Mouse (Mus musculus) stomach, postnatal 0 days (tissue): ENCODE results near the gene Lrrfip2. TPM values are rescaled to one million over a fixed set of nuclear protein-coding genes. Genes with fewer than 3 reads are reported as not detected.

ENCODE experiments used
- ATAC-seq: fragments of 200-750 bp; cut with Nextera tagmentation; 2 replicates; pipeline ENCODE4 v1.8.0; 2017; ENCODE audit not compliant: low FRiP score, low TSS enrichment
- DNase-seq: peaks from one replicate; pipeline ENCODE4 v3.0.0-alpha.2; 2016; ENCODE audit warnings: low spot score
- H3K27ac ChIP-seq: fragments of 300-500 bp; sonication (generic); replicated peaks from 2 replicates; pipeline ENCODE4 v1.5.1; 2014; ENCODE audit warnings: mild to moderate bottlenecking, control low read depth
- H3K27me3 ChIP-seq: fragments of 300-500 bp; sonication (generic); 2 replicates; pipeline ENCODE4 v1.6.1; 2014; ENCODE audit warnings: low read length; ENCODE audit not compliant: control insufficient read depth, insufficient read depth
- H3K36me3 ChIP-seq: fragments of 300-500 bp; sonication (generic); 2 replicates; pipeline ENCODE4 v1.6.1; 2014; ENCODE audit warnings: low read length, mixed read lengths; ENCODE audit not compliant: control insufficient read depth, insufficient read depth
- H3K4me1 ChIP-seq: fragments of 300-500 bp; sonication (generic); replicated peaks from 2 replicates; pipeline ENCODE4 v1.6.1; 2014; ENCODE audit warnings: antibody characterized with exemption; ENCODE audit not compliant: control insufficient read depth, insufficient read depth
- H3K4me2 ChIP-seq: fragments of 300-500 bp; sonication (generic); replicated peaks from 2 replicates; pipeline ENCODE4 v1.6.1; 2014; ENCODE audit warnings: low read depth, mild to moderate bottlenecking, control low read depth, moderate library complexity
- H3K4me3 ChIP-seq: fragments of 300-500 bp; sonication (generic); 2 replicates; pipeline ENCODE4 v1.5.1; 2014; ENCODE audit warnings: low read depth, low read length, control low read depth
- H3K9ac ChIP-seq: fragments of 300-500 bp; sonication (generic); 2 replicates; pipeline ENCODE4 v1.6.1; 2014; ENCODE audit warnings: mild to moderate bottlenecking, low read length, control low read depth, mixed read lengths
- H3K9me3 ChIP-seq: fragments of 300-500 bp; sonication (generic); 2 replicates; pipeline ENCODE4 v1.6.1; 2016; ENCODE audit warnings: low read length; ENCODE audit not compliant: control insufficient read depth
- CTCF ChIP-seq: IDR thresholded peaks from 2 replicates; pipeline ENCODE4 v1.5.1; 2016; ENCODE audit warnings: antibody characterized with exemption, low read depth, mild to moderate bottlenecking, moderate library complexity
- EP300 ChIP-seq: optimal IDR thresholded peaks from 2 replicates; pipeline ENCODE3; 2016; ENCODE audit warnings: antibody characterized with exemption
- WGBS: fragments of 180-500 bp; shearing (Covaris S2); extraction: QIAGEN DNeasy Blood & Tissue Kit; methylation state at CpG from one replicate; pipeline ENCODE4 v1.1.7; 2014; 5-methylcytosine and 5-hydroxymethylcytosine counted together
- polyA plus RNA-seq: library from polyadenylated mRNA; unstranded; fragments of >200 nt; fragmentation: Nextera tagmentation; extraction: Ambion mirVana; gene quantifications from 2 replicates; pipeline ENCODE4 v1.2.1, GENCODE M21; 2015

The Lrrfip2 gene
- polyA plus RNA-seq, 1 experiment from 2014 or later, result 34.1 TPM

DNA sequence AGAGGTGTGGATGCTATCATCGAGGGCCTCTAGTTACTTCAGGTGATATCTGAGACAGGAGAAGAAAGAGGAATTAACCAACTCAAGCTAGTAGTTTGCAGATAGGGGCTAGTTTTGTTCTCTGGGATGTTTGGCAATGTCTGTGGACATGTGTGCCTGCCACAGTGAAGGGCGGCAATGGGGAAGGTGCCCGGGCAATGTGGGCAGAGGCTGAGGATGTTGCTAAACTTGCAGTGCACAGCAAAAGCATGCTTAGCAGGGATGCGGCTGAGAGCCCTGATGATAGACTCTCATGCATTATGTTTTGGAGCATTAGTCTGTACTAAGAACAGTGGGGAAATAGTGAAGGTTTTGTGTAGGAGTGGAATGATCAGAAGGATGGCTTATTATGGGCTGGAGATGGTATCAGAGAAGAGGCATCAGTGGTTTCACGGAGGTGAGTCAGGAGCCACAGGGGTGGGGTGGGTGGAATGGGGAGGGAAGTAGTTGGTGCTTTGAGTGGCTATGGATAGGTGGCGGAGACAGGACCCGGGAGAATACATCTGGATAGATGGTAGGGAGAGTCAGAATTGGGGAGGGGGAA is 28.9 kb downstream of the Lrrfip2 start:
- 0 out of 2 replicates have a peak, but pooled peaks cover 4% of the 10 kb centered on the region for H3K4me1 ChIP-seq
- H3K27me3 ChIP-seq, result no peaks in the 10 kb centered on the region
- TF ChIP-seq CTCF, result no peak
- no peak for TF ChIP-seq EP300
- no peak overlapping the region for H3K4me2 ChIP-seq
- H3K36me3 ChIP-seq, result no peaks in the 10 kb centered on the region
- WGBS, result 78% methylated on average over 7 of the region's 7 CpGs
- no peak for ATAC-seq
- H3K9ac ChIP-seq, result no peak overlapping the region
- H3K9me3 ChIP-seq, result no peaks in the 10 kb centered on the region
- no peak for DNase-seq
- no peak overlapping the region for H3K4me3 ChIP-seq
- no peak overlapping the region for H3K27ac ChIP-seq

DNA sequence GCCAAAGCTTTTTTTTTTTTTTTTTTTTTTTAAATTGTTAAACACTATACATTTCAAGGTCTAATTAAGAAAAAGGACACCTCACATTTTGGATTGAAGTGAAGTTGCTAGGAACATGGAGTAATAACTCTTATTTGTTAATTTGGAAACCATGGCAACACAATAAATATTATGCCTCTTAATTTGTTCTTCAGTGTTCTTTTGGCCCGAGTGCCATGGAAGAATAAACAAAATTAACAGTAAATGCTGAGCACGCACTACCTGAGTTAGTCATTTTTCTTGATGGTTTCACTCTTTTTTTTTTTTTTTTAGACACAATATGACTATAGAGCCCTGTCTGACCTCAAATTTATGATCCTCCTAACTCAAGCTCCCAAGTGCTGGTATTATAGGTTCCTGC is 30.6 kb downstream of the Lrrfip2 start:
- 26% methylated on average over 2 of the region's 2 CpGs for WGBS
- Histone ChIP-seq H3K36me3 (no peaks in the 10 kb centered on the region), H3K9me3 (no peaks in the 10 kb centered on the region), H3K4me2 (no peak overlapping the region), H3K27me3 (no peaks in the 10 kb centered on the region), H3K27ac (peak overlapping the region; percentile 63), H3K4me3 (no peak overlapping the region), H3K4me1 (0 out of 2 replicates have a peak, but pooled peaks cover 4% of the 10 kb centered on the region), H3K9ac (no peak overlapping the region)
- DNase-seq, result no peak
- peak; percentile 10; the same call in 1 of the 2 replicates for ATAC-seq
- no peak for TF ChIP-seq EP300
- no peak for TF ChIP-seq CTCF

DNA sequence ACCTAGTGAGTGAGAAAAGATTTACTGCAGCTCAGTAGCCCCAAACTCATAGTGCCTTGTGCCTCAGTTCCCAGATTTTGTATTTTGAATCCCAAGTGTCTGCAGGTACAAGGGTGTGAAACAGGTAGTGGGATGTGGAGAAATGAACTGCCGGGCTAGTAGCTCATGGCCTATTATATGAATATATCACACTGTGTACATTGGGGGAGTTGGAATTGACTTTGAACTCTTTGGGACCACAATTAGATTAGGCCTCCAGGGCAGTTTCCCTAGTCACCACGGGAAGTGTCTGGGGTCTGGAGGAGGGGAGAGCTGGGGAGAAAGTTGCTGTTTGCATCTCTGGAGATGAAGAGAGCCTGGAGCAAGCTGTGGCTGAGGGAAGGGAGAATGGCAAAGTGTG is 31.0 kb downstream of the Lrrfip2 start:
- Histone ChIP-seq H3K36me3 (no peaks in the 10 kb centered on the region), H3K9ac (no peak overlapping the region), H3K4me1 (0 out of 2 replicates have a peak, but pooled peaks cover 4% of the 10 kb centered on the region), H3K4me2 (no peak overlapping the region), H3K27ac (peak overlapping the region; percentile 63), H3K27me3 (no peaks in the 10 kb centered on the region), H3K4me3 (no peak overlapping the region), H3K9me3 (no peaks in the 10 kb centered on the region)
- peak; percentile 33 for DNase-seq
- 37% methylated on average over 2 of the region's 2 CpGs for WGBS
- no peak for TF ChIP-seq CTCF
- no peak for TF ChIP-seq EP300
- peak; percentile 74 for ATAC-seq

DNA sequence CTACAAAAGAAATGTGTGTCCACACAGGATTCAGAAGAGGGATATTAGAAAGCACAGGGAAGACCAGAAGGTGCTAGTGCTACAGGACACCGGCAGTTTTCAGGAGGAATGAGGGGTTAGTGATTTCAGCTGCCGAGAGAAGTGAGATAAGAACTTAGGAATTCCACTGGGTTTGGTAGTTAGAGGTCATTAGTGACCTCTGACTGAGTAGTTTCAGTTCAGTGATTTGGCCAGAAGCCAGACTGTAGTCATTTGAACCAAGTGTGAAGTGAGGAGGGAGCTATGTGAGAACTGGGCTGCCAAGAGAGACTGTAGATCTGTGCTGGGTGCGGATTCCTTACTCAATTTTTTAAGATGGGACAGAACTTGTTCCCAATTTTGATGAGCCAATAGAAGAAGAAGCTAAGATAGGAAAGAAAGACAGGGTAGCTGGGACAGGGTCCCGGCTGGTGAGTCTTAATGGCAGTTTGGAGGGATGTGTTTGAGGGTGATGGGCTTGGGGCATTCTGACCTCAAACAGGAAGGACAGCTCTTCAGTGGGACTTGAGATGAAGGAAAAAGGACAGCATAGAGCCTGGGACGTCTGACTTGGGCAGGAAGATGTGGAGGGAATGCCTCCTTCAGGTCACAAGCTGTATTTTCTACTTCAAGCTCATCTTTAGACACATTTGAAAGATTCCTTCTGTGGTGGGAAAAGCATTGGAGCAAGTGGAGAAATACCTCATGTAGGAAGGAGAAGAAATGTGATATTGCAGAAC is 32.0 kb downstream of the Lrrfip2 start:
- H3K4me2 ChIP-seq, result no peak overlapping the region
- DNase-seq (peak; percentile 50), ATAC-seq (peak; percentile 78)
- H3K27me3 ChIP-seq, result no peaks in the 10 kb centered on the region
- no peak overlapping the region for H3K4me3 ChIP-seq
- H3K4me1 ChIP-seq, result 0 out of 2 replicates have a peak, but pooled peaks cover 4% of the 10 kb centered on the region
- no peaks in the 10 kb centered on the region for H3K36me3 ChIP-seq
- H3K9me3 ChIP-seq, result no peaks in the 10 kb centered on the region
- 41% methylated on average over 5 of the region's 5 CpGs for WGBS
- H3K27ac ChIP-seq, result peak overlapping the region; percentile 63
- no peak overlapping the region for H3K9ac ChIP-seq
- no peak for TF ChIP-seq EP300
- peak; percentile 27 for TF ChIP-seq CTCF

DNA sequence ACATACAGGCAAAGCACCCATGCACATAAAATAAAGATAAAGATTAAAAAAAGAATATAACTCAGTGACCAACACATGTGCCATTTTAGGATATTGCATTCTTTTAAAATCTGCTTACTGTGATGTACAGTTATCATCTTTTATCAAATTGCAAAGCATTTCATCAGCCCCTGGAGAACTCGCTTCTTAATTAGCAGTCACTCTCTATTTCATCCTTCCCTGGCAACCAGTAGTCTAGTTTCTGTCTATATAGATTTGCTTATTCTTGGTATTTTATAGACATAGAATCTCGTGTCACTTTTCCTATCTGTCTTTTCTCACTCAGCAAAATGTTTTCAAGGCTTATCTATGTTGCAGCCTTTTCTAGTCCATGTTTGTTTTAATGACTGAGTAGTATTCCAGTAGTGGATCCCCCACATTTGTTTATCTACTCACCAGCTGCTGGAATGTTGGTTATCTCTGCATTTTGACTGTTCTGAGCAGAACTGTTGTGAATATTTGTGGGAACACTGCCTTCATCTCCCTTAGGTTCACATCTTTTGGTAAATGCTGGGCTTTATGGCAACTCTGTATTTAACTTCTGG is 35.0 kb downstream of the Lrrfip2 start:
- WGBS, result 74% methylated on average over 2 of the region's 2 CpGs
- no peak overlapping the region for H3K4me3 ChIP-seq
- ATAC-seq (no peak), DNase-seq (no peak)
- 0 out of 2 replicates have a peak, but pooled peaks cover 4% of the 10 kb centered on the region for H3K4me1 ChIP-seq
- H3K9me3 ChIP-seq, result no peaks in the 10 kb centered on the region
- TF ChIP-seq EP300, result no peak
- TF ChIP-seq CTCF, result no peak
- H3K9ac ChIP-seq, result no peak overlapping the region
- no peaks in the 10 kb centered on the region for H3K36me3 ChIP-seq
- H3K27ac ChIP-seq, result no peak overlapping the region
- H3K27me3 ChIP-seq, result no peaks in the 10 kb centered on the region
- H3K4me2 ChIP-seq, result no peak overlapping the region

DNA sequence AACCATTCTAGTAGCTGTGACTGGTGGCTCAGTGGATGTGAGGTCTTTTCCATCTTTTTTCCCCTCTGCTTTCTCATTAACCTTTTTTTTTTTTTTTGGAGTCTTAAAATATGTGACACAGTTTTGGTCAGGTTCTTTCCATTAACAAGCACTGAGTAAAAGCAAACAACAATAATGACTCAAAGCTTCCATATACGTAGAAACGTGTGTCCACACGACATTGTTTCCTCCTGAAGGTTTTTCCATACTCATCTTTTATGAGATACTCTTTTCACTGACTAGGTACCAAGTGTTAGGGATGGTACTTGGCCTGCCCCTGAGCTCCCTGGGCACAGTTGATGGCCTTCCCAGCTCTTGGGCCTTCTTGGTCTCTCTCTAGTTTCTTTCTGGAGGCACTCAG is 35.6 kb downstream of the Lrrfip2 start:
- Histone ChIP-seq H3K27ac (no peak overlapping the region), H3K4me3 (no peak overlapping the region), H3K4me2 (no peak overlapping the region), H3K9me3 (no peaks in the 10 kb centered on the region), H3K4me1 (0 out of 2 replicates have a peak, but pooled peaks cover 4% of the 10 kb centered on the region), H3K27me3 (no peaks in the 10 kb centered on the region), H3K36me3 (no peaks in the 10 kb centered on the region), H3K9ac (no peak overlapping the region)
- ATAC-seq (no peak), DNase-seq (no peak)
- 78% methylated on average over 3 of the region's 3 CpGs for WGBS
- no peak for TF ChIP-seq EP300
- TF ChIP-seq CTCF, result no peak
